Mouse (Mus musculus) brain, adult 2 months (tissue): ENCODE measurements around the gene Gipc2.

Experiments used
- DNase-seq: peaks from one replicate; pipeline ENCODE4 v3.0.0; 2011; ENCODE audit warnings: low read depth, low spot score

The Gipc2 gene

GRCm38 (mm10) chr3:152119987-152120386 lies 46.0 kb downstream of the Gipc2 start:
- no peak for DNase-seq

GRCm38 (mm10) chr3:152117941-152118340 lies 48.1 kb downstream of the Gipc2 start:
- no peak for DNase-seq

GRCm38 (mm10) chr3:152116140-152116539 lies 49.9 kb downstream of the Gipc2 start:
- DNase-seq: no peak

- peak; percentile 68 for DNase-seq
Observed at GRCm38 (mm10) chr3:152114786-152115185, 51.2 kb downstream of the Gipc2 start.

GRCm38 (mm10) chr3:152114222-152114621 lies 51.8 kb downstream of the Gipc2 start:
- no peak for DNase-seq

- no peak for DNase-seq
Observed at GRCm38 (mm10) chr3:152113496-152113895, 52.5 kb downstream of the Gipc2 start.

- DNase-seq: no peak
Observed at GRCm38 (mm10) chr3:152112664-152113063, 53.4 kb downstream of the Gipc2 start.

- DNase-seq: peak; percentile 61
Observed at GRCm38 (mm10) chr3:152111482-152111881, 54.5 kb downstream of the Gipc2 start.

GRCm38 (mm10) chr3:152111081-152111480 lies 54.9 kb downstream of the Gipc2 start:
- peak; percentile 94 for DNase-seq

- no peak for DNase-seq
Observed at GRCm38 (mm10) chr3:152109260-152109587, 56.8 kb downstream of the Gipc2 start.

- no peak for DNase-seq
Observed at GRCm38 (mm10) chr3:152108560-152109259, 57.3 kb downstream of the Gipc2 start.

- no peak for DNase-seq
Observed at GRCm38 (mm10) chr3:152108003-152108395, 58.0 kb downstream of the Gipc2 start.

- no peak for DNase-seq
Observed at GRCm38 (mm10) chr3:152107149-152108002, 58.7 kb downstream of the Gipc2 start.

GRCm38 (mm10) chr3:152106225-152107148 lies 59.5 kb downstream of the Gipc2 start:
- peak; percentile 93 for DNase-seq

- peak; percentile 96 for DNase-seq
Observed at GRCm38 (mm10) chr3:152105341-152105740, 60.7 kb downstream of the Gipc2 start.

- DNase-seq: no peak
Observed at GRCm38 (mm10) chr3:152103381-152103780, 62.6 kb downstream of the Gipc2 start.

- no peak for DNase-seq
Observed at GRCm38 (mm10) chr3:152101459-152101858, 64.6 kb downstream of the Gipc2 start.

- peak; percentile 53 for DNase-seq
Observed at GRCm38 (mm10) chr3:152100119-152100818, 65.8 kb downstream of the Gipc2 start.

GRCm38 (mm10) chr3:152095030-152095429 lies 71.0 kb downstream of the Gipc2 start:
- peak; percentile 38 for DNase-seq

- peak; percentile 63 for DNase-seq
Observed at GRCm38 (mm10) chr3:152092385-152093057, 73.5 kb downstream of the Gipc2 start.

- DNase-seq: peak; percentile 43
Observed at GRCm38 (mm10) chr3:152089178-152089577, 76.9 kb downstream of the Gipc2 start.
